Mouse (Mus musculus): ENCODE measurements at regions not wholly inside any gene's neighbourhood (a gene's known extent, or its start where the extent isn't known, plus 50 kb on each side); places are given as distances from the start of the nearest gene placed in this dataset.

- 81% methylated on average over 11 of the region's 11 CpGs for WGBS
- Histone ChIP-seq H3K9me3 (ENCODE audit: control insufficient read depth, low read length) (no peaks in the 10 kb centered on the region), H3K27me3 (ENCODE audit: control insufficient read depth, insufficient read depth, low read length) (no peaks in the 10 kb centered on the region), H3K4me2 (replicated peaks; ENCODE audit: low read depth, low read length, severe bottlenecking) (no peak overlapping the region), H3K4me3 (replicated peaks; ENCODE audit: low read length) (no peak overlapping the region), H3K27ac (replicated peaks; ENCODE audit: low read depth, low read length) (no peak overlapping the region), H3K9ac (ENCODE audit: low read depth, low read length, severe bottlenecking) (no peak overlapping the region), H3K4me1 (ENCODE audit: control insufficient read depth, insufficient read depth, low read length) (no peaks in the 10 kb centered on the region), H3K36me3 (ENCODE audit: control insufficient read depth, insufficient read depth, low read length) (no peaks in the 10 kb centered on the region)
- ATAC-seq (ENCODE audit: low FRiP score, low read depth) (no peak), DNase-seq (ENCODE audit: low spot score) (no peak)
- TF ChIP-seq POLR2A (IDR thresholded peaks at IDR 0.05; ENCODE audit: borderline replicate concordance, extremely low read depth, insufficient read depth, insufficient read length) = no peak
Observed at GRCm38 (mm10) chr12:54364381-54365095, 160.9 kb upstream of the Egln3 start.

DNA sequence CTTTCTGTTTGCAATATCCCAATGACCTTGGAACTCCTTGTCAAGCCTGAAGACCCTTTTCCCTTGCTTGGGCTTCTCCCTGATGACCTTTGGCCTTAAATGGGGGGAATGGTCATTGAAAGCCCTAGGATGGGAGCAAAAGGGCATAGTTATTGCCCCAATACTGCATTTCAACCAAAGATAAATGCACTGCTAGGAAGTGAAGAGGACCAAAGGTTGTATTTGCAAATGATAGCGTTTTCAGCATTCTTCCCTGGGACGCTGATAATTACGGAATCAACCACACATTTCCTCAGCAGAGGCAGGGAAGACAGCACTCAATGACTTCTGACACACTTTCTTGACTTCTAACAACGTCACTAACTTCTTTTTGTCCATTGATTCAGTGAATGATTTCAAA is 158.1 kb upstream of the Egln3 start:
- DNase-seq (ENCODE audit: low spot score) (no peak), ATAC-seq (ENCODE audit: low FRiP score, low read depth) (no peak)
- Histone ChIP-seq H3K4me2 (replicated peaks; ENCODE audit: low read depth, low read length, severe bottlenecking) (no peak overlapping the region), H3K9ac (ENCODE audit: low read depth, low read length, severe bottlenecking) (no peak overlapping the region), H3K36me3 (ENCODE audit: control insufficient read depth, insufficient read depth, low read length) (no peaks in the 10 kb centered on the region), H3K27me3 (ENCODE audit: control insufficient read depth, insufficient read depth, low read length) (no peaks in the 10 kb centered on the region), H3K27ac (replicated peaks; ENCODE audit: low read depth, low read length) (no peak overlapping the region), H3K9me3 (ENCODE audit: control insufficient read depth, low read length) (no peaks in the 10 kb centered on the region), H3K4me3 (replicated peaks; ENCODE audit: low read length) (no peak overlapping the region), H3K4me1 (ENCODE audit: control insufficient read depth, insufficient read depth, low read length) (no peaks in the 10 kb centered on the region)
- WGBS = 96% methylated on average over 4 of the region's 4 CpGs
- no peak for TF ChIP-seq POLR2A (IDR thresholded peaks at IDR 0.05; ENCODE audit: borderline replicate concordance, extremely low read depth, insufficient read depth, insufficient read length)

- Histone ChIP-seq H3K4me3 (replicated peaks; ENCODE audit: low read length) (no peak overlapping the region), H3K9me3 (ENCODE audit: control insufficient read depth, low read length) (no peaks in the 10 kb centered on the region), H3K4me1 (ENCODE audit: control insufficient read depth, insufficient read depth, low read length) (no peaks in the 10 kb centered on the region), H3K9ac (ENCODE audit: low read depth, low read length, severe bottlenecking) (no peak overlapping the region), H3K27ac (replicated peaks; ENCODE audit: low read depth, low read length) (no peak overlapping the region), H3K36me3 (ENCODE audit: control insufficient read depth, insufficient read depth, low read length) (no peaks in the 10 kb centered on the region), H3K27me3 (ENCODE audit: control insufficient read depth, insufficient read depth, low read length) (no peaks in the 10 kb centered on the region), H3K4me2 (replicated peaks; ENCODE audit: low read depth, low read length, severe bottlenecking) (no peak overlapping the region)
- 48% methylated on average over 6 of the region's 6 CpGs for WGBS
- TF ChIP-seq POLR2A (IDR thresholded peaks at IDR 0.05; ENCODE audit: borderline replicate concordance, extremely low read depth, insufficient read depth, insufficient read length) = no peak
- ATAC-seq (ENCODE audit: low FRiP score, low read depth) = no peak
- no peak for DNase-seq (ENCODE audit: low spot score)
Observed at GRCm38 (mm10) chr12:54354187-54354586, 150.5 kb upstream of the Egln3 start.

DNA sequence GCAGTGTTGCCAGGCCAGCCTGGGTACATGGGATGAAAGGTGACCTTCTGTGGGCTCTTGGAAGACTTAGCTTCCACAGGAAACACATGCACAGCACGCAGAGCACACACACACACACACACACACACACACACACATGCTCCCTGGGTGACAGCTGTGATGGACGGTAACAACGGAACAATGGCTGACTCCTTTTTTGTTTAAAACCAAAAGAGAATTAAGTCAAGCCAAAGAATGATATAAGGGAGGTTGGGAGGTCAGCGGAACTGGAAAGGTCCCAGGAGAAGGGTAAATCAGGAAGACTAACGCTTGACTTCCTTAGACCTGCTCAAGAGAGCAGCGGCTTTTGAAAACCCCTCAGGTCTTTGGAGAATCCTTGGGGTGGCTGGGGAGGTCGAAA is 150.0 kb upstream of the Egln3 start:
- Histone ChIP-seq H3K9me3 (ENCODE audit: control insufficient read depth, low read length) (no peaks in the 10 kb centered on the region), H3K27ac (replicated peaks; ENCODE audit: low read depth, low read length) (no peak overlapping the region), H3K36me3 (ENCODE audit: control insufficient read depth, insufficient read depth, low read length) (no peaks in the 10 kb centered on the region), H3K9ac (ENCODE audit: low read depth, low read length, severe bottlenecking) (no peak overlapping the region), H3K27me3 (ENCODE audit: control insufficient read depth, insufficient read depth, low read length) (no peaks in the 10 kb centered on the region), H3K4me2 (replicated peaks; ENCODE audit: low read depth, low read length, severe bottlenecking) (no peak overlapping the region), H3K4me3 (replicated peaks; ENCODE audit: low read length) (no peak overlapping the region), H3K4me1 (ENCODE audit: control insufficient read depth, insufficient read depth, low read length) (no peaks in the 10 kb centered on the region)
- ATAC-seq (ENCODE audit: low FRiP score, low read depth) (no peak), DNase-seq (ENCODE audit: low spot score) (no peak)
- WGBS = 62% methylated on average over 7 of the region's 7 CpGs
- no peak for TF ChIP-seq POLR2A (IDR thresholded peaks at IDR 0.05; ENCODE audit: borderline replicate concordance, extremely low read depth, insufficient read depth, insufficient read length)

- H3K36me3 ChIP-seq (ENCODE audit: control insufficient read depth, insufficient read depth, low read length) = no peaks in the 10 kb centered on the region
- DNase-seq (ENCODE audit: low spot score) (peak; percentile 34), ATAC-seq (ENCODE audit: low FRiP score, low read depth) (no peak)
- H3K27ac ChIP-seq (replicated peaks; ENCODE audit: low read depth, low read length) = no peak overlapping the region
- no peak for TF ChIP-seq POLR2A (IDR thresholded peaks at IDR 0.05; ENCODE audit: borderline replicate concordance, extremely low read depth, insufficient read depth, insufficient read length)
- H3K4me3 ChIP-seq (replicated peaks; ENCODE audit: low read length) = no peak overlapping the region
- H3K27me3 ChIP-seq (ENCODE audit: control insufficient read depth, insufficient read depth, low read length) = no peaks in the 10 kb centered on the region
- no peak overlapping the region for H3K9ac ChIP-seq (ENCODE audit: low read depth, low read length, severe bottlenecking)
- 86% methylated on average over 10 of the region's 10 CpGs for WGBS
- H3K4me2 ChIP-seq (replicated peaks; ENCODE audit: low read depth, low read length, severe bottlenecking) = no peak overlapping the region
- H3K9me3 ChIP-seq (ENCODE audit: control insufficient read depth, low read length) = no peaks in the 10 kb centered on the region
- H3K4me1 ChIP-seq (ENCODE audit: control insufficient read depth, insufficient read depth, low read length) = no peaks in the 10 kb centered on the region
Observed at GRCm38 (mm10) chr12:54352963-54353606, 149.4 kb upstream of the Egln3 start.

Data from limb, embryonic 14.5 days (tissue).